Mouse (Mus musculus) liver, adult (tissue): ENCODE results near the gene Srsf1.

ENCODE experiments used
- GATA4 ChIP-seq: IDR thresholded peaks from 2 replicates; pipeline ENCODE4 v1.6.1; 2014; ENCODE audit warnings: mild to moderate bottlenecking, low read length; ENCODE audit not compliant: insufficient replicate concordance

Gene Srsf1

DNA sequence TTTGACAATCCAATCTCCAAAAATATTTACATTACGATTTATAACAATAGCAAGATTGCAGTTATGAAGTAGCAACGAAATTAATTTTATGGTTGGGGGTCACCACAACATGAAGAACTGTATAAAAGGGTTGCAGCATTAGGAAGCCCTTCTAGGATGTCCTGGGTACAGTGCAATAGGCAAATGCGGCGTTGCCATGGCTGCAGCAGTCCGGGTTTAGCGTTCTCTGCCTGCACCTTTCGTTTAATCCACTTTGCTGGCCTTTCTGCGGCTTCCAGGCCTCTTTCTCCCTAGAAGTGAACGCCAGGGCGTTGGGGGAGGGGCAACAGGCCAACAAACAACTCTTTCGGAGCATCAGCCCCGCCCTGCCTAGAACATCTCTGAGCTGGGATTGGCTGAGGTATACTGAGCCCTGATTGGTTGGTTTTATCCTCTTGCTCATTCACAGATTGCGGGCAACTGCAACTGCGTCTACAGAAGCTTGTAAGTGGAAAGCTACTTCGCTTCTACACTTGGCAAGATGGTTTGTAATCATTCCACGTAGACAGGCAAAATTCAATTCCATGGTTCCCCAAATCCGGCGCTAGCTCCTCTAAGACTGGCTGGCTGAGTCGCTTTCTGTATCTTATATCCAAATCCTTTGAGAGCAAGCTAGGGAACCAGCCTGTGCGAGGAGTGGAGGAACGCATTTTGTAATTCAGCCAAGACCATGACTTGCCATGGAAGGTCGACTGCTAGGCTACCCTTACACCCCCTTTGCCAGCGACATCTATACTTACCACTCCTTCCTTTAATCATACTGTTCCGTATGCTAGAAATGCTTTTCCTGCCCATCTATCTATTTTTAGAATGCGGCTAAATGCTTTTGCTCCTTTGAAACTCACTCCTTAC lies 39.8 kb downstream of the Srsf1 start:
- TF ChIP-seq GATA4: 0 out of 2 replicates have a peak, but pooled peaks have one; percentile 4

GRCm38 (mm10) chr11:88089150-88089549 lies 42.0 kb downstream of the Srsf1 start:
- TF ChIP-seq GATA4: no peak

- TF ChIP-seq GATA4: no peak
These were observed 43.1 kb downstream of the Srsf1 start for GRCm38 (mm10) chr11:88090293-88090692.

- no peak for TF ChIP-seq GATA4
These were observed 44.8 kb downstream of the Srsf1 start for GRCm38 (mm10) chr11:88091949-88092348.

DNA sequence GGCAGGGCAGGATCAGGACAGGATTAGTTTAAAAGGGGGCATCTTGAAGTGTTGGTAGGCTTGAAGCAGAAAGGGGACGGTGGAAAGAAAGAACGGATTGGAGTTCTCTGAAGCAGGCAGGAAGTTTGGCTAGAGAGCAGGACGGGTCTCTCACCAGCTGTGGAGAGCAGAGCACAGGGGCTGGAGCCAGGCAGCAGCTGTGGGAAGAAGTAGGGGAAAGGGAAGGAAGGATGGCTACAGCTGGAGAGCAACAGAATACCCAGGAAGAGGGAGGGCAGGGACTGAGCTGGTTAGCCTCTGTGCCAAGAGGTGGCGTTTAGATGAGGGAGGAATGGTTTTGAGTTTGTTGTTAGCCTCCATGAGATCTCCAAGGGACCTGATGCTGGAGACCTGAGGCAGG lies 50.0 kb downstream of the Srsf1 start:
- no peak for TF ChIP-seq GATA4

DNA sequence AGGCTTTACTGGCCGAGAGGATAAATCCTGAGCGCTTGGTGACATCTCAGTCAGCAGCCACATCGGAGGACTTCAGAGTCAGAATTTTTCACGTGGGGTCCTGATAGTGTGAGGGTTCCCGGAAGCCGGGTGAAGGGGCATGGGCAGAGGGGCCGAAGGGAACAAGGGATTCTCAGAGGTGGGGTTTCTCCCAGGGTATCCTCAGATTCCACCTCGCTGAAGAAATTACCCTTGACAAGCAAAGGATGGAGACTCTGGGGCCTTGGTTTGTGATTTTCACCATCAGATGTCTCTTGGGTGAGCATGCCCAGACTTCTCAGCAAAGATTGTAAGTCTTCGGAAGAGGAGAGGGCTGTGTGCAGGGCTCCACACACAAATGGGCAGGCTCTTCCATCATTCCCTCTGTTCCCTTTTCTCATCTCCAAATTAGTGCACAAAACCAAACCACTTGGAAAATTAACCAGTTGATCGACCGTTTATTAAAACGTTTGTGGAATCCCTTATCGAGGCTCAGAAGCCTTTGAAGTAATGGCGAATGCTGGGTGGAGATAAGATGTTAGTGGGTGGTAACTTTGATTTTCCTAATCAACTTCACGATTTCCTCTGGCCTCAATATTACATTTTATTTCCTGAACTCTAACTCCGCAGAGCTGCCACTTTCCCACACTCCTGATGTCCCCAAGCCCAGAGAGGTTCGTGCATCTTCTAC lies 51.0 kb downstream of the Srsf1 start, which contains the start of gene Cuedc1:
Gene Cuedc1 (plus strand): TSS at position 38 of the 709 bp plus-strand sequence.
- no peak; the same call in 1 of the 2 replicates for TF ChIP-seq GATA4

GRCm38 (mm10) chr11:88098787-88099598 lies 51.8 kb downstream of the Srsf1 start:
- TF ChIP-seq GATA4: no peak

DNA sequence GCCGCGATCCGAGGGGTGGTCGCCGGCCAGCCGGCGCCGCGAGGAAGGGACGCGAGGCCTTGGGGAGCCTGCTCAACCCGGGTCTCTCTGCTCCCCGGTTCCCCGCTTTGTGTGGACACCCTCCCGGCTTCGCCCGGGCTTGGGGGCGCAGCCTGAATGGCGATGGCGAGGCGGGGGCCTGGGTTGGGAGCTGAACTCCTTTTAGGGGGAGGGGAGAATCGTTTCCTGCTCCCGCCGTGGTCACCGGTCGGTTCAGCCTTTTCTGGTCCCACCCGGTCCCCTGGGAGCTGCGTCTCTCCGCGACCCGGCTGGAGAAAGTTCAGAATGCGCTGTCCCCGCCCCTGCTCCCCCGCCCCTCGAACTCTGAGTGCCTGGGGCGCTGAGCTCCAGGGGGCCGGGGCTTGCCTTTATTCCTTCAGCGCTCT lies 52.4 kb downstream of the Srsf1 start:
- TF ChIP-seq GATA4: no peak

DNA sequence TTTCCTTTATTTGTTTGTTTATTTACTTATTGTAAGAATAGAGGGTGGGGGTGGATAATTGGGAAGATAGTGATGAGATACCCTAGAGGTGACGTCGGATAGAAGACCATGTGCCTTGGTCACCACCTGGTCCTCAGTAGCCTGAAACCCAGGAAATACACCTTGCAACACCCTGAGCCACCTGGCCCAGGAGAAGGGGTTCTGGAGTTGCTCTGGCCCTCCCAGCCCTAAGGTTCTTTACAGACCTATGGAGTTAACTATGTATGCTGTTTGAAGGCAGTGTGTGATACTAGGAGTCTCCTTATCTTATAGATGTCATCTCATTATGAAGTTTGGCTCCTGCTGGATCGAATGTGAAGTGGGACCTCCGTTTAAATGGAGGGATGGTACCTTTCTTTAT lies 53.0 kb downstream of the Srsf1 start:
- TF ChIP-seq GATA4: no peak
